Mouse (Mus musculus) induced T-regulatory cell, adult 2 months (primary cell): ENCODE data around the gene Rtp2.
"Not testable (repeated sequence)": the region's sequence is repeated elsewhere in the genome, so short reads cannot be mapped to it uniquely, and the experiment has no call there.

Source experiments
- DNase-seq: peaks from one replicate; pipeline ENCODE4 v3.0.0-alpha.2; 2012; ENCODE audit warnings: low read depth

The Rtp2 gene

GRCm38 (mm10) chr16:23947654-23948053, 15.5 kb upstream of the Rtp2 start:
- no peak for DNase-seq

DNA sequence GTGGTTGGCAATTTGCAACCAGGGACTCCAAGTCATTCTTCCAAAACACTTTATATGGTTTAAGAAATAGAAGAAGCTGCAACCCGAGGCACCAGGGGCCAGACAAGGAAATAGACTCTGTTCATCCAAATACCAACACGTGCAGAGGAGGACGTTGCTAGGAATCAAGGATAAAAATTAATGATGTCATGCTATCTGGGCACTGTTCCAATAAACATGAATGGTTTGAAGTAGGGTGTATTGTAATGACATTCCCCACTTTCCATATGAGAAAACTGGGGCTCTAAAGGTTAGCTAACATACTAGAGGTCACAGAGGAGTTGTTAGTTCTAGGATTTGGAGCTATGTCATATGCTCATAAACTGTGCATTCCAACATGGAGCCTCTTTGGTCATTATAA, 12.6 kb upstream of the Rtp2 start:
- DNase-seq: no peak

- DNase-seq: no peak
These were observed 2.2 kb upstream of the Rtp2 start for GRCm38 (mm10) chr16:23934397-23934796.

GRCm38 (mm10) chr16:23931275-23931674, 919 bp downstream of the Rtp2 start:
- no peak for DNase-seq

GRCm38 (mm10) chr16:23930426-23931073, 1.6 kb downstream of the Rtp2 start:
- DNase-seq: no peak

DNA sequence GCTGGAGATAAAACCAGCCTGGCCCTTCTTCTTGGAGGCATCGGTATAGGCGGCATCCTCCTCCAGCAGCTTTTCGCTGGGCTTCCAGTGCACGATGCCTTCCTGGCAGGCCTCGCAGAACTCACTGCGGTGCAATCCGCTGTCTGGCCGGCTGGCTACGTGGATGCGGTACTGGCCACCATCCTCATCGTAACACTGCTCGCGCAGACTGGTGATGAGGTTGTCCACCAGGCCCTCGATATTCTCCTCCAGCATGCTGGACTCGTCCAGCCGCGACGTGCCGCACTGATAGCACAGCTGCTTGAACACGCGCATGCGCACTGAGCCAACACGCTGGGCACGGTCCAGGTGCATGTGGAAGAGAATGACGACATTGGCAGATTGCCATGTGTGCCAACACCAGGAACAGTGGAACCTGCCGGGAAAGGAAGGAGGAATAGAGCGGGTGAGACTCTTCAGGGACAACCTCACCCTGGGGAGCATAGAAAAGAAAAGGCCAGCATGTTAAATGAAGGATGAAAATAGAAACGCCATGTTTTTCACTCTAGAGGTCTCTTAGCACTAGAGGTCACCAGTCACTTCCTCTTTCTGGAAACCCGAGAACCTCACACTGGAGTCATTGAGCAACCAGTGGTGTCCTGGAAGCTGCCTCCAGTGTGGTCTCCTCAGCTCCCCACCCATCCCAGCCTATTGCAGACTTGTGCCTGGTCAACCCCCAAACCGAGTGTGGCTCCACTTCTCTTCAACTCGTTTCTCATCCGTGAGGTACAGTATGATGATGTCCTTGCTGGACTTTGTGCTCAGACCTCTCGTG, 4.7 kb downstream of the Rtp2 start:
- no peak for DNase-seq

DNA sequence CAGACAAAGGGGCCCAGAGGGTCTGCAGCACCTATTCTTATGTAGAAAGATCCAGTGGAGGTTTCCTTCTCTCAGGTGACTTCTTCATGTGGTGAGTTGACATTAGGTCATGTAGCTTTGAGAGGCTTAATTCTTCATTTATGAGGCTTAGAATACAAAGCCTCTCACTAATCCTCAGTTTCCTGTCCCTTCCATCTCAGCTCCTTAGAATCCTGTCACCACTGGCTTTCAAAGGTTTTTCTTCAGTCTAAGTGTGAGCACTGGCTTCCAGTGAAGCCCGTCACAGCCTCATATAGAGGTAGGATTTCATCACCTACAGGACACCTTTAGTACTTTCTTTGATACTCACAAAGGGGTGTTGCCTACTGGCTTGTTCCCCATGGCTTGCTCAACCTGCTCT, 9.3 kb downstream of the Rtp2 start:
- DNase-seq: no peak

- DNase-seq: no peak
These were observed 10.5 kb downstream of the Rtp2 start for GRCm38 (mm10) chr16:23921697-23922096.

DNA sequence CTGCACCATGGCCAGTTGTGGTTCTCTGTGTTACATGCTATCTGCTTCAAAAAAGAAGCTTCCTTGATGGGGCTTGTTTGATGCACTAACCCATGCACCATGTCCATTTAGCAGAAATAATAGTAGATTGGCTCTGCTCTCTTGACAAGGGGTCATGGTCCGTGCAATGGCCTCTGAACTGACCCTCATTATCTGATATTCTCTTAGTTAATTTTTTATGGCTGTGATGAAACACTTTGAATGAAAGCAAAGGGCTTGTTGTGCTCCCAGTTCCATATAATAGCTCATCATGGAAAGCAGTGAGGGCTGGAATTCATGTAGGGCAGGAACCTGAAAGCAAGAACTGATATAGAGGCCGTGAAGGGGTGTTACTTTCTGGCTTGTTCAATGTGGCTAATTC, 12.8 kb downstream of the Rtp2 start:
- DNase-seq: no peak

DNA sequence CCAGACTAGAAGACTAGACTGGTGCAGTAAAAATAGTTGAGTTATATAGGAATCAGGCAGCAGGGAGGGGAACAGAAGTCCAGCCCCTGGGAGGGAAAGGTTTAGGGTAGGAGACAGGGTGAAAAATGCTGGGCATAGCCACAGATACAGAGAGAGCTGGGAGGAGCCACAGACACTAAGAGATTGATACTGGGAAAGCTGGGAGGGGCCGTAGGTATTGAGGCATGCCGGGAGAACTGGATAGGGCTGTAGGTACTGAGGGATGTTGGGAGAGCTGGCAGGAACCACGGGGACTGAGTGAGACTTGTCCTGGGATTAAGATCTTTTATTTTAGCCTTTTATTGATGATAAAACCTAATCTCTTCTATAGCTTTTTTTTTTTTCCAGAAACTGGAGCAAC, 18.8 kb downstream of the Rtp2 start:
- DNase-seq: no peak

- no peak for DNase-seq
These were observed 19.5 kb downstream of the Rtp2 start for GRCm38 (mm10) chr16:23912741-23913140.

DNA sequence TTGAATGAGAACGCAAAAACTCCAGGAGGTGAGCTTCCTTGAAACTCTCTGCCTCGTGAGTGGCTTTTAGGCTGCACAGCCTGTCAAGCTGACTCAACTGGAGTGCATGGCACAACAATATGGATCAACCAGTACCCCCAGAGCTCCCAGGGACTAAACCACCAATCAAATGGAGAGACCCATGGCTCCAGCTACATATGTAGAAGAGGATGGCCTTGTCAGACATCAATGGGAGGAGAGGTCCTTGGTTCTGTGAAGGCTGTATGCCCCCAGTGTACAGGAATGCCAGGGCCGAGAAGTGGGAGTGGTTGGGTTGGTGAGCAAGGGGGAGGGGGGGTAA, 23.2 kb downstream of the Rtp2 start:
- DNase-seq: not testable (repeated sequence)

GRCm38 (mm10) chr16:23908076-23909014, 23.8 kb downstream of the Rtp2 start:
- not testable (repeated sequence) for DNase-seq

DNA sequence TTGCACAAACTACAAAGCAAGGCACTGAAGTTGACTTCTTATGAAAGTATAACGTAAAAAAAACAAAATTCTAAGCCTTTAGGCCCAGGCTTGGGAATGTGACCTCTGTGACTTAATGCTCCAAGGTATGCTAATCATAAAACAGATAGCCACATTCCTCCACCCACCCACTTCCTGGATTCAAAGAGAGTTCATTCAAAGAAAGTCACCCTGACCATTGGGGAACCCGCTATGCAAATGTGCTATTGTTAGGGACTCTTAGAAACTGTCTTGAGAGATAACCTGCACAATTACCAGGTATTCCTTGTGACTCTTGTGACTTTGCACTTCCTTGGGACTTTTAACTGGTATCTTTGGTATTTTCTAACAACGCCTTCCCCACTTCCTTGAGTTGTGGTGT, 25.6 kb downstream of the Rtp2 start:
- DNase-seq: not testable (repeated sequence)

GRCm38 (mm10) chr16:23901411-23901810, 30.8 kb downstream of the Rtp2 start:
- no peak for DNase-seq

DNA sequence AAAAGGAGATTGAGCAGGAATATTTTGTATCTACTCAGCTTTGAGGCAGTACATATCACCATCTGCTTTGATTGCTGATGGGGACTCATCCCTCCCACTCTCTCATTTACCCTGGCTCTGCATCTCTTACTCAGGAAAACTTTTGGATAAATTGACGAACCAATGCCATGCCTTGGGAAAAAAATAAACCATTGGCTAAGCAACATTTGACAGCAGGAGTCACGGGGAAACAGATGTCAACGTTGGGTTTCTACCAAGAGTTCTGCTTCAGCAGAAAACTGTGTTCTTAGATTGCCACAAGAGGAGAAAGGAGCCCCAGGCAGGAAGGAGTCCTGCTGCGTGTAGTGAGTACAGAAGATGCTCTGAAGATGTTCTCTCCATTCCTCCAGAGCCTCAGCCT, 32.1 kb downstream of the Rtp2 start:
- no peak for DNase-seq

GRCm38 (mm10) chr16:23898840-23899239, 33.4 kb downstream of the Rtp2 start:
- DNase-seq: peak; percentile 77

GRCm38 (mm10) chr16:23897984-23898586, 34.1 kb downstream of the Rtp2 start:
- peak; percentile 63 for DNase-seq

- no peak for DNase-seq
These were observed 34.7 kb downstream of the Rtp2 start for GRCm38 (mm10) chr16:23897486-23897885.

DNA sequence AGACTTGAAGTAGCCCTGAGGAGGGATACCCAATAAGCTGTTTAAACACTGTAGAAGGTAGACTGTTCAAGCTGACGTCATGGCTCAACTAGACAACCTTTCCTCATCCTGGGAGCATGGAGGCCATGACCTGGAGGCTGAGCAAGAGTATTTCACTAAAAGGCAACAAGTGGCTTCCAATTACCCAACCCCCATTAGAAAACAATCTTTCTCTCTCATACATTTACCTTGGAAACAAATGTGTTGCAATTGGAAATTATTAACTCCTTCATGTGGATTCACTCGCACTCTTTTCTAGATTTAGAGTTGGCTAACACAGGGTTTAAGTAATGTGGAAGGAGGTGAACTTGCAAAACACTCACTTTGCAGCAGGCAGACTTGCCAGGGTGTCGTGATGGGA, 37.1 kb downstream of the Rtp2 start:
- no peak for DNase-seq

DNA sequence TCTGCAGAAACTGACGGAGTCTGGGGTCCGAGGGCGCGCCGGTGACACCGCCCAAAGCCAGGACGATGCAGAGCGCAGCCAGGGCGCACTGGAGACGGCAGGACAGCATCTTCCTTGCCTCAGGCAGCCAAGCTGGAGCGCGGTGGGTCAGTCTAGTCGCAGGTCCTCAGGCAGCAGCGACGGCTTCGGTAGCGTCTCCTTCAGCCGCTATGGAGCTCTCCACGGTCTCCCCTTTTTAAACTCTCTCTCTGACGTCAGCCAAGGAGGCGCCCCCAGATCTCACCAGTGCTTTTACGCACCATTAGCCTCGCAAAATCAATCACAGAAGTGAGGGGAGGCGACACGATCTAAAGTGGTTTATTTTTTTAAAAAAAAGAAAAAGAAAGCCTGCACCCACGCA, 41.6 kb downstream of the Rtp2 start, which contains the start of gene Sst:
Gene Sst (minus strand): TSS at position 323 of the 400 bp plus-strand sequence.
- DNase-seq: no peak

DNA sequence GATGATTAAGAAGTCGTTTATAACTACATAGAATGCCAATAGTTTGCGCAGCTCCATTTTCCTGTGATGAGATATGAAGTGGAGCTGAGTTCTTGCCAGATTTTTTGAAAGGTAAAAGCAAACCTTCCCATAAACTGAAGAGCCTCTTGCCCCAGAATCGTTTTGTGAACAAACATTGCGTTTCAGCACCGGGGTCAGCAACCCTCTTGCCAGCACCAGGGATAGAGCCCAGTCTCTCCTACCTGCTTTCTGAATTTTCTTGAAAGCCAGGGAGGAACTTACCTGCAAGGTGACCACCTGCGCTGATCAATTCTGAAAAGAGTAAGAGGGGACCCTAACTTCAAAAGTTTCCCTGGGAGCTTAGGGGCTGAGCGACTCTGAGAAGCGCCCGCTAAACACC, 42.0 kb downstream of the Rtp2 start:
- DNase-seq: no peak
